Mouse (Mus musculus): ENCODE data around the gene Hoxb9.

DNA sequence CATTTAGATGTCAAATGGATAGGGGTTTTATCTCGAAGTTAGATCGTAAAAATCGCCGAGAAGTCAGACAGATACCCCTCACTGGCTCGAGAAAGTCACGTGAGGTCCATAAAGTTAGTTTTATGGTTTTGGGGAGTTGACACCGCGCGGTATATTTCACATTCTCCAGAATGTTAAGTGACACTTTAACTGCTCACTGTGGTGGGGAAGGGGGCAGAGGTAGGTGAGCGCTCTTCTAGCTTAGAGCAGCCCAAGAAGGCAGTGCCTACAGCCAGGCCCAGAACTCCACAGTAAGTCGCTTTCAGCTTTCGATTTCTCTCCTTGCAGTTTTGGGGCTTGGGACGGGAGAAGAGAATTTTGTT, 35.6 kb downstream of the Hoxb9 start:
- TF ChIP-seq CTCF (IDR thresholded peaks at IDR 0.05; ENCODE audit: low read depth) (no peak), EP300 (IDR thresholded peaks at IDR 0.05; ENCODE audit: low read depth) (no peak)

Data from liver, embryonic 14.5 days (tissue).